In genomic region chr11:3913316-3914108, GRCm38 (mm10) we compare ENCODE assay signal across 8 mouse cellular contexts. TPM values are rescaled to one million over a fixed set of nuclear protein-coding genes. Genes with fewer than 3 reads are reported as not detected.
A peak's percentile ranks its signal among the peaks of the same experiment; 100 is the strongest.
DNase-seq lines count a peak whose midpoint lies in the region; ATAC-seq and TF ChIP-seq lines count a peak whose summit lies in the region.

No protein-coding gene starts in this region.

- TF ChIP-seq POLR2A in testis, adult 2 months (IDR thresholded peaks at IDR 0.05; ENCODE audit: control insufficient read depth, low read depth, low read length) = no peak

- peak overlapping the region; percentile 74 for H3K4me2 ChIP-seq in forebrain, embryonic 15.5 days (replicated peaks)
- H3K4me2 ChIP-seq in neural tube, embryonic 14.5 days (ENCODE audit: low read depth, low read length) = peak overlapping the region; percentile 93

- no peaks in the 10 kb centered on the region for H3K36me3 ChIP-seq in ES-E14 (ENCODE audit: control insufficient read depth, insufficient read depth, low read length, poor library complexity, severe bottlenecking)
- H3K36me3 ChIP-seq in forebrain, embryonic 15.5 days = no peaks in the 10 kb centered on the region
- no peaks in the 10 kb centered on the region for H3K36me3 ChIP-seq in neural tube, embryonic 14.5 days (ENCODE audit: control insufficient read depth, insufficient read depth, low read length)
- no peaks in the 10 kb centered on the region for H3K36me3 ChIP-seq in testis, adult 2 months (ENCODE audit: control insufficient read depth, insufficient read depth, low read length)

- H3K27me3 ChIP-seq in forebrain, embryonic 15.5 days = no peaks in the 10 kb centered on the region
- H3K27me3 ChIP-seq in neural tube, embryonic 14.5 days (ENCODE audit: control insufficient read depth, insufficient read depth, low read length) = no peaks in the 10 kb centered on the region
- 0 out of 2 replicates have a peak, but pooled peaks cover 3% of the 10 kb centered on the region for H3K27me3 ChIP-seq in testis, adult 2 months (ENCODE audit: control insufficient read depth, insufficient read depth, low read length)

- peak overlapping the region; percentile 63 for H3K9ac ChIP-seq in ES-E14 (ENCODE audit: insufficient read depth, low read depth, low read length, poor library complexity, severe bottlenecking)
- H3K9ac ChIP-seq in forebrain, embryonic 15.5 days (replicated peaks) = peak overlapping the region; percentile 51
- peak overlapping the region; percentile 66 for H3K9ac ChIP-seq in neural tube, embryonic 14.5 days (replicated peaks; ENCODE audit: low read depth, low read length)

- in situ Hi-C loops in ES-E14 (cut with MboI; ENCODE audit: low sequenced_read_pairs in 2 of 2, unreplicated experiment in 2 of 2) = no loop called here

- intact Hi-C loops in heart, postnatal 14 days (cut with DNase I) = loop anchor here (2.0 kb wide), 2 partner anchors 33 to 107 kb away; no protein-coding TSS in a partner anchor

- H3K27ac ChIP-seq in ES-E14 (ENCODE audit: insufficient read depth, low read depth, low read length, poor library complexity, severe bottlenecking) = no peak overlapping the region
- peak overlapping the region; percentile 81 for H3K27ac ChIP-seq in forebrain, embryonic 15.5 days (replicated peaks)
- H3K27ac ChIP-seq in neural tube, embryonic 14.5 days (ENCODE audit: low read depth, low read length) = peak overlapping the region; percentile 71
- H3K27ac ChIP-seq in testis, adult 2 months (ENCODE audit: control insufficient read depth, insufficient read depth, low read depth, low read length) = no peak overlapping the region

- no peak for TF ChIP-seq CTCF in testis, adult 2 months (IDR thresholded peaks at IDR 0.05; ENCODE audit: control insufficient read depth, insufficient read depth, insufficient replicate concordance, low read depth, low read length)

- peak overlapping the region; percentile 64 to 87 for H3K4me3 ChIP-seq in ES-E14 (ENCODE audit: insufficient read depth in 1 of 2, low read depth in 1 of 2, low read length in 2 of 2, poor library complexity in 1 of 2, severe bottlenecking in 1 of 2)
- H3K4me3 ChIP-seq in forebrain, embryonic 15.5 days = peak overlapping the region; percentile 65
- H3K4me3 ChIP-seq in neural tube, embryonic 14.5 days (ENCODE audit: low read depth, low read length) = peak overlapping the region; percentile 61
- peak overlapping the region; percentile 68 for H3K4me3 ChIP-seq in testis, adult 2 months (ENCODE audit: control insufficient read depth, low read depth, low read length)

- no peaks in the 10 kb centered on the region for H3K9me3 ChIP-seq in ES-E14 (ENCODE audit: control insufficient read depth, insufficient read depth, low read depth, low read length)
- H3K9me3 ChIP-seq in forebrain, embryonic 15.5 days = no peaks in the 10 kb centered on the region
- no peaks in the 10 kb centered on the region for H3K9me3 ChIP-seq in neural tube, embryonic 14.5 days (ENCODE audit: control insufficient read depth, low read length)

- peaks cover 3 to 7% of the 10 kb centered on the region in 2 experiments; a peak in 2 of 4 replicates for H3K4me1 ChIP-seq in ES-E14 (ENCODE audit: control insufficient read depth in 2 of 2, insufficient read depth in 2 of 2, low read length in 2 of 2, poor library complexity in 1 of 2)
- H3K4me1 ChIP-seq in forebrain, embryonic 15.5 days = peaks cover 50% of the 10 kb centered on the region
- peaks cover 33% of the 10 kb centered on the region for H3K4me1 ChIP-seq in neural tube, embryonic 14.5 days (ENCODE audit: control insufficient read depth, insufficient read depth, low read length)
- H3K4me1 ChIP-seq in testis, adult 2 months (ENCODE audit: control insufficient read depth, insufficient read depth, low read length) = peaks cover 17% of the 10 kb centered on the region

- under 1% methylated on average over 65 of the region's 65 CpGs for WGBS in forebrain, embryonic 15.5 days
- under 1% methylated on average over 65 of the region's 65 CpGs for WGBS in neural tube, embryonic 14.5 days

- peak; percentile 75 for DNase-seq in ES-E14 (ENCODE audit: low read depth, low spot score)
- DNase-seq in cerebellum, adult 11-12 months = peak; percentile 94
- DNase-seq in heart, postnatal 14 days = peak; percentile 90 to 94
- DNase-seq in layer of hippocampus, adult 18-20 months (ENCODE audit: low spot score in 2 of 2) = peak; percentile 93 to 95
- DNase-seq in lung, adult 18-20 months = peak; percentile 97 to 98

- ATAC-seq in forebrain, embryonic 15.5 days (replicated peaks) = peak; percentile 86
- ATAC-seq in neural tube, embryonic 14.5 days (ENCODE audit: low read depth) = peak; percentile 84

TF ChIP-seq in ES-E14, 5 proteins besides CTCF, POLR2A, EP300 and RAD21:
- TF ChIP-seq ZNF384 (IDR thresholded peaks at IDR 0.05; ENCODE audit: low read depth, low read length) (no peak), ZC3H11A (IDR thresholded peaks at IDR 0.05; ENCODE audit: borderline replicate concordance, low read depth, low read length) (no peak), MAFK (IDR thresholded peaks at IDR 0.05; ENCODE audit: insufficient read depth, low read depth, low read length) (no peak), CHD2 (IDR thresholded peaks at IDR 0.05; ENCODE audit: low read depth, low read length) (no peak), HCFC1 (IDR thresholded peaks at IDR 0.05; ENCODE audit: borderline replicate concordance, insufficient read depth, low read length) (0 out of 2 replicates have a peak, but pooled peaks have one; percentile 57)

RNA-seq across cellular contexts. Expression of gene Slc35e4, which starts 1.0 kb away (rescaled TPM):
- 13.9 and 18.2 TPM in 2 replicates for total RNA-seq in ES-E14 (2012; rRNA removed)
- 13.2 and 13.7 TPM in 2 replicates for polyA plus RNA-seq in forebrain, embryonic 15.5 days (2015; fragmentation: Nextera tagmentation; extraction: Ambion mirVana)
- 1 to 10 TPM; 4.9 to 5.6 TPM for total RNA-seq in heart, postnatal 14 days (2021)
- 10 to 100 TPM; 17.8 to 18.5 TPM for total RNA-seq in layer of hippocampus, adult 18-20 months (2021)
- 11.6 and 13.6 TPM in 2 replicates for polyA plus RNA-seq in neural tube, embryonic 14.5 days (2014; fragmentation: Nextera tagmentation; extraction: Ambion mirVana)
- polyA plus RNA-seq in testis, adult 2 months (2012; rRNA removed) = 0.64 and 0.72 TPM in 2 replicates

RNA-seq across cellular contexts. Expression of gene Tcn2, which starts 18.4 kb away (rescaled TPM):
- 32.4 and 44.3 TPM in 2 replicates for total RNA-seq in ES-E14 (2012; rRNA removed)
- polyA plus RNA-seq in forebrain, embryonic 15.5 days (2015; fragmentation: Nextera tagmentation; extraction: Ambion mirVana) = 14.1 and 15.3 TPM in 2 replicates
- total RNA-seq in heart, postnatal 14 days (2021) = 10 to 100 TPM; 44.5 to 54.0 TPM
- total RNA-seq in layer of hippocampus, adult 18-20 months (2021) = 10 to 100 TPM; 18.2 to 20.3 TPM
- 15.4 and 30.9 TPM in 2 replicates for polyA plus RNA-seq in neural tube, embryonic 14.5 days (2014; fragmentation: Nextera tagmentation; extraction: Ambion mirVana)
- polyA plus RNA-seq in testis, adult 2 months (2012; rRNA removed) = 16.2 and 18.5 TPM in 2 replicates

RNA-seq across cellular contexts. Expression of gene Dusp18, which starts 18.5 kb away (rescaled TPM):
- 1.3 and 1.4 TPM in 2 replicates for total RNA-seq in ES-E14 (2012; rRNA removed)
- 35.4 and 38.3 TPM in 2 replicates for polyA plus RNA-seq in forebrain, embryonic 15.5 days (2015; fragmentation: Nextera tagmentation; extraction: Ambion mirVana)
- total RNA-seq in heart, postnatal 14 days (2021) = 10 to 100 TPM; 38.2 to 44.4 TPM
- 10 to 100 TPM; 21.2 to 23.8 TPM for total RNA-seq in layer of hippocampus, adult 18-20 months (2021)
- polyA plus RNA-seq in neural tube, embryonic 14.5 days (2014; fragmentation: Nextera tagmentation; extraction: Ambion mirVana) = 23.7 and 27.8 TPM in 2 replicates
- 28.1 and 30.4 TPM in 2 replicates for polyA plus RNA-seq in testis, adult 2 months (2012; rRNA removed)

RNA-seq across cellular contexts. Expression of gene 4921536K21Rik, which starts 18.6 kb away (rescaled TPM):
- 0.21 and 0.22 TPM in 2 replicates for total RNA-seq in ES-E14 (2012; rRNA removed)
- polyA plus RNA-seq in forebrain, embryonic 15.5 days (2015; fragmentation: Nextera tagmentation; extraction: Ambion mirVana) = 0.57 and 0.61 TPM in 2 replicates
- total RNA-seq in heart, postnatal 14 days (2021) = under 1 TPM; 0.74 to 0.90 TPM
- total RNA-seq in layer of hippocampus, adult 18-20 months (2021) = under 1 TPM; 0.20 to 0.67 TPM
- polyA plus RNA-seq in neural tube, embryonic 14.5 days (2014; fragmentation: Nextera tagmentation; extraction: Ambion mirVana) = 0.13 and 0.17 TPM in 2 replicates
- 48.4 and 56.7 TPM in 2 replicates for polyA plus RNA-seq in testis, adult 2 months (2012; rRNA removed)

RNA-seq across cellular contexts. Expression of gene Osbp2, which starts 49.8 kb away (rescaled TPM):
- total RNA-seq in ES-E14 (2012; rRNA removed) = 0.27 and 0.37 TPM in 2 replicates
- polyA plus RNA-seq in forebrain, embryonic 15.5 days (2015; fragmentation: Nextera tagmentation; extraction: Ambion mirVana) = 11.9 and 14.6 TPM in 2 replicates
- 1 to 10 TPM; 6.7 to 8.5 TPM for total RNA-seq in heart, postnatal 14 days (2021)
- total RNA-seq in layer of hippocampus, adult 18-20 months (2021) = 10 to 100 TPM; 72.7 to 75.4 TPM
- 17.7 and 22.7 TPM in 2 replicates for polyA plus RNA-seq in neural tube, embryonic 14.5 days (2014; fragmentation: Nextera tagmentation; extraction: Ambion mirVana)
- 710 and 768 TPM in 2 replicates for polyA plus RNA-seq in testis, adult 2 months (2012; rRNA removed)

Comparison
In these comparisons a context has a peak if more than half of its experiments do, and no peak if none do; other contexts are left out.
1. H3K27ac ChIP-seq: peak in forebrain, embryonic 15.5 days (single experiment) and neural tube, embryonic 14.5 days (single experiment); none in ES-E14 (single experiment) and testis, adult 2 months (single experiment).
2. Peak in every context shown above with its lines, with median percentiles within 50 percentile points of each other: DNase-seq, H3K4me3 ChIP-seq and H3K9ac ChIP-seq.